Comparison of ENCODE assay signal across 9 mouse cellular contexts in genomic region chr12:70226655-70227054, GRCm38 (mm10). TPM values are rescaled to one million over a fixed set of nuclear protein-coding genes. Genes with fewer than 3 reads are reported as not detected.
DNase-seq lines count a peak whose midpoint lies in the region; ATAC-seq and TF ChIP-seq lines count a peak whose summit lies in the region.
"Had no signal": no experiment of that assay in that cellular context is flagged by ENCODE, and none has a peak within 500 bp of the region (broad histone marks: within the 10 kb centered on the region; RNA-seq: fewer than 3 reads in every experiment).

No protein-coding gene starts in this region.

- 31% methylated on average over 5 of the region's 5 CpGs for WGBS in heart, embryonic 10.5 days
- WGBS in lung, postnatal 0 days, result 13% methylated on average over 5 of the region's 5 CpGs

- no peak for TF ChIP-seq POLR2A in MEL (IDR thresholded peaks at IDR 0.05; ENCODE audit: control insufficient read depth in 1 of 2, insufficient read depth in 1 of 2, low read depth in 1 of 2, low read length in 2 of 2, poor library complexity in 1 of 2)

- peak overlapping the region; percentile 63 for H3K4me3 ChIP-seq in heart, embryonic 10.5 days
- peak overlapping the region; percentile 77 to 90 for H3K4me3 ChIP-seq in MEL (ENCODE audit: control insufficient read depth in 1 of 2, insufficient read depth in 1 of 2, low read depth in 2 of 2, low read length in 2 of 2)
- peak overlapping the region; percentile 62 for H3K4me3 ChIP-seq in lung, postnatal 0 days (ENCODE audit: low read depth, low read length)

- peak overlapping the region; percentile 90 for H3K4me2 ChIP-seq in lung, postnatal 0 days (replicated peaks; ENCODE audit: low read depth, low read length)

- peak; percentile 19 to 29; a peak in 3 of 4 replicates for ATAC-seq in hematopoietic stem cell, adult 5-6 weeks (replicated peaks in 1 of 2; ENCODE audit: insufficient read depth in 1 of 2, low FRiP score in 2 of 2, low TSS enrichment in 1 of 2, low read depth in 1 of 2, poor library complexity in 2 of 2, severe bottlenecking in 2 of 2)
- no peak for ATAC-seq in lung, postnatal 0 days

- peaks cover 46% of the 10 kb centered on the region for H3K4me1 ChIP-seq in heart, embryonic 10.5 days
- H3K4me1 ChIP-seq in MEL (ENCODE audit: control insufficient read depth in 1 of 2, insufficient read depth in 2 of 2, low read length in 2 of 2), result peaks cover 13 to 23% of the 10 kb centered on the region in 2 experiments
- H3K4me1 ChIP-seq in lung, postnatal 0 days (ENCODE audit: insufficient read depth, low read depth, low read length), result peaks cover 16% of the 10 kb centered on the region; the same call in 1 of the 2 replicates

- TF ChIP-seq CTCF in MEL (IDR thresholded peaks at IDR 0.05 in 2 of 3, conservative IDR thresholded peaks at IDR 0.05 in 1 of 3; ENCODE audit: control insufficient read depth in 1 of 3, insufficient read depth in 1 of 3, low read depth in 2 of 3, low read length in 3 of 3, poor library complexity in 1 of 3, severe bottlenecking in 1 of 3), result no peak
- no peak for TF ChIP-seq CTCF in lung, postnatal 0 days (IDR thresholded peaks at IDR 0.05)

- peak overlapping the region; percentile 88 for H3K27ac ChIP-seq in heart, embryonic 10.5 days
- H3K27ac ChIP-seq in MEL (ENCODE audit: control insufficient read depth, low read depth, low read length), result no peak overlapping the region
- peak overlapping the region; percentile 90 for H3K27ac ChIP-seq in lung, postnatal 0 days (ENCODE audit: low read length)

- intact Hi-C loops in heart, postnatal 36 days (cut with DNase I), result no loop called here

- no peaks in the 10 kb centered on the region; the same call in 1 of the 2 replicates for H3K36me3 ChIP-seq in heart, embryonic 10.5 days
- H3K36me3 ChIP-seq in MEL (ENCODE audit: control insufficient read depth in 1 of 2, insufficient read depth in 2 of 2, low read length in 2 of 2), result peaks cover 0 to 15% of the 10 kb centered on the region in 2 experiments; a peak in 2 of 4 replicates
- H3K36me3 ChIP-seq in lung, postnatal 0 days (ENCODE audit: insufficient read depth, low read length), result 0 out of 2 replicates have a peak, but pooled peaks cover under 1% of the 10 kb centered on the region

- H3K9me3 ChIP-seq in heart, embryonic 10.5 days, result no peaks in the 10 kb centered on the region
- no peaks in the 10 kb centered on the region for H3K9me3 ChIP-seq in MEL (replicated peaks; ENCODE audit: insufficient read depth, low read length)
- no peaks in the 10 kb centered on the region for H3K9me3 ChIP-seq in lung, postnatal 0 days (ENCODE audit: low read length)

- TF ChIP-seq EP300 in MEL (IDR thresholded peaks at IDR 0.05; ENCODE audit: low read depth in 1 of 2, low read length in 2 of 2), result no peak
- TF ChIP-seq EP300 in lung, postnatal 0 days (IDR thresholded peaks at IDR 0.05), result no peak

- H3K9ac ChIP-seq in MEL (ENCODE audit: control insufficient read depth, low read depth, low read length, poor library complexity, severe bottlenecking), result peak overlapping the region; percentile 72
- peak overlapping the region; percentile 58 for H3K9ac ChIP-seq in lung, postnatal 0 days (replicated peaks; ENCODE audit: low read depth)

- no peaks in the 10 kb centered on the region; the same call in 1 of the 2 replicates for H3K79me2 ChIP-seq in MEL (ENCODE audit: control insufficient read depth, insufficient read depth, low read length, poor library complexity)

- no peak for DNase-seq in heart, embryonic 10.5 days (ENCODE audit: low spot score)
- DNase-seq in heart, postnatal 36 days, result no peak
- no peak for DNase-seq in MEL (ENCODE audit: low read depth, low spot score)
- DNase-seq in lung, postnatal 0 days (ENCODE audit: low spot score), result peak; percentile 43
- no peak for DNase-seq in layer of hippocampus, adult 18-20 months (ENCODE audit: low spot score in 2 of 2)
- DNase-seq in cerebellum, adult 11-12 months, result no peak
- no peak for DNase-seq in layer of hippocampus, adult 9-10 months (ENCODE audit: low spot score)
- DNase-seq: right cerebral cortex, postnatal 14 days had no signal

- TF ChIP-seq RAD21 in MEL (IDR thresholded peaks at IDR 0.05; ENCODE audit: low read depth, low read length), result no peak

- no peaks in the 10 kb centered on the region; the same call in 1 of the 2 replicates for H3K27me3 ChIP-seq in heart, embryonic 10.5 days (ENCODE audit: insufficient read depth, poor library complexity, severe bottlenecking)
- H3K27me3 ChIP-seq in MEL (ENCODE audit: control insufficient read depth in 1 of 2, insufficient read depth in 2 of 2, low read length in 2 of 2), result no peaks in the 10 kb centered on the region
- no peaks in the 10 kb centered on the region for H3K27me3 ChIP-seq in lung, postnatal 0 days (replicated peaks; ENCODE audit: insufficient read depth, low read length)

TF ChIP-seq in MEL, 35 proteins besides CTCF, POLR2A, EP300 and RAD21:
- no peak for TF ChIP-seq TAL1 (IDR thresholded peaks at IDR 0.05; ENCODE audit: low read length)
- no peak for TF ChIP-seq MAZ (IDR thresholded peaks at IDR 0.05; ENCODE audit: low read depth, low read length)
- TF ChIP-seq ZC3H11A (IDR thresholded peaks at IDR 0.05; ENCODE audit: low read depth, low read length), result no peak
- no peak for TF ChIP-seq JUND (IDR thresholded peaks at IDR 0.05; ENCODE audit: low read depth, low read length)
- no peak for TF ChIP-seq MAFK (IDR thresholded peaks at IDR 0.05; ENCODE audit: borderline replicate concordance, low read depth, low read length)
- TF ChIP-seq BHLHE40 (IDR thresholded peaks at IDR 0.05; ENCODE audit: borderline replicate concordance, low read depth, low read length), result no peak
- no peak for TF ChIP-seq NRF1 (IDR thresholded peaks at IDR 0.05; ENCODE audit: insufficient read depth, low read depth, low read length, poor library complexity, severe bottlenecking)
- no peak for TF ChIP-seq ZKSCAN1 (IDR thresholded peaks at IDR 0.05; ENCODE audit: low read depth, low read length)
- no peak for TF ChIP-seq MXI1 (IDR thresholded peaks at IDR 0.05; ENCODE audit: low read depth, low read length)
- no peak for TF ChIP-seq TBP (IDR thresholded peaks at IDR 0.05; ENCODE audit: low read depth, low read length)
- TF ChIP-seq MYC (IDR thresholded peaks at IDR 0.05; ENCODE audit: low read depth, low read length), result no peak
- no peak for TF ChIP-seq ZMIZ1 (IDR thresholded peaks at IDR 0.05; ENCODE audit: low read depth, low read length)
- no peak for TF ChIP-seq SIN3A (IDR thresholded peaks at IDR 0.05; ENCODE audit: low read length)
- no peak for TF ChIP-seq MEF2A (IDR thresholded peaks at IDR 0.05; ENCODE audit: extremely low read depth, insufficient replicate concordance, low read depth, low read length, poor library complexity, severe bottlenecking)
- TF ChIP-seq USF2 (IDR thresholded peaks at IDR 0.05; ENCODE audit: borderline replicate concordance in 1 of 2, insufficient read depth in 1 of 2, low read depth in 1 of 2, low read length in 2 of 2), result no peak
- TF ChIP-seq CHD1 (IDR thresholded peaks at IDR 0.05; ENCODE audit: low read depth, low read length), result no peak

RNA-seq across cellular contexts. Expression of gene Pygl, which starts 4.6 kb away (rescaled TPM):
- polyA plus RNA-seq in heart, embryonic 10.5 days (2016; fragmentation: Nextera tagmentation; extraction: Ambion mirVana), result 30.3 and 42.6 TPM in 2 replicates
- 1 to 10 TPM; 4.1 to 7.1 TPM for total RNA-seq in heart, postnatal 36 days (2021)
- total RNA-seq in MEL (2012; rRNA removed), result 13.9 and 17.2 TPM in 2 replicates
- polyA plus RNA-seq in MEL (2012; ENCODE audit: insufficient read depth in 1 of 2, insufficient read length in 2 of 2, low read depth in 1 of 2, low replicate concordance in 2 of 2, missing spikeins in 1 of 2), result 10 to 100 TPM in 1 of 2 experiments, not detected in 1; 26.9 TPM
- total RNA-seq in hematopoietic stem cell, adult 5-6 weeks (2017), result 77.9 and 124 TPM in 2 replicates
- polyA plus RNA-seq in lung, postnatal 0 days (2015; fragmentation: Nextera tagmentation; extraction: Ambion mirVana), result 46.3 and 63.1 TPM in 2 replicates
- total RNA-seq in layer of hippocampus, adult 18-20 months (2021), result 1 to 10 TPM; 4.5 to 4.8 TPM
